35 mouse cellular contexts compared by ENCODE assay signal in the genomic region with DNA sequence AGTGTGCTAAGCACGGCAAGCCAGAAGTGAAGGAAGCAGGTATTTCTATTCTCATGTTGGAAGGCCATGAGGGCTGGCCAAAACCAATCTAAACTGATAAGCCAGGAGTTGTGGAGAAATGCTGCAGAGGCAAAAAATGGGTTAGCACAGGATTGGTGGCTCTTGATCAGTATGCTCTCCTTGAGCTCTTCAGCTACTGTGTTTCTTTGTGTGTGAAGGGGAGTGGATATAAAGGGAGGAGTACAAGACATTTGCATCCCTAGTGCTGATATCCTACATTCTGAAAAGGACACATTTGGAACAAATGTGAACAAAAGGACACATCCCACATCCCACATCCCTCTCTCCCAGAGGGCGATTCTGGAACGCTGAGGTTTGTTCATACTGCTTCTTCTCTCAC. TPM values are rescaled to one million over a fixed set of nuclear protein-coding genes. Genes with fewer than 3 reads are reported as not detected.
"Had no signal": no experiment of that assay in that cellular context is flagged by ENCODE, and none has a peak within 500 bp of the region (broad histone marks: within the 10 kb centered on the region; RNA-seq: fewer than 3 reads in every experiment).

Gene Etd (plus strand): TSS at position 301 of the 400 bp plus-strand sequence.

- H3K4me1 ChIP-seq: embryonic facial prominence, embryonic 10.5 days; embryonic facial prominence, embryonic 12.5 days; embryonic facial prominence, embryonic 13.5 days; embryonic facial prominence, embryonic 15.5 days; forebrain, embryonic 10.5 days; forebrain, embryonic 12.5 days; forebrain, embryonic 13.5 days; forebrain, embryonic 15.5 days had no signal

- H3K27me3 ChIP-seq: embryonic facial prominence, embryonic 12.5 days; embryonic facial prominence, embryonic 13.5 days; embryonic facial prominence, embryonic 15.5 days; forebrain, embryonic 12.5 days; forebrain, embryonic 13.5 days; forebrain, embryonic 15.5 days had no signal

- H3K27ac ChIP-seq: embryonic facial prominence, embryonic 10.5 days; embryonic facial prominence, embryonic 12.5 days; embryonic facial prominence, embryonic 13.5 days; embryonic facial prominence, embryonic 15.5 days; forebrain, embryonic 10.5 days; forebrain, embryonic 12.5 days; forebrain, embryonic 13.5 days; forebrain, embryonic 15.5 days; gastrocnemius, adult 2 months; heart, adult 2 months had no signal

- H3K36me3 ChIP-seq: embryonic facial prominence, embryonic 10.5 days; embryonic facial prominence, embryonic 12.5 days; embryonic facial prominence, embryonic 13.5 days; embryonic facial prominence, embryonic 15.5 days; forebrain, embryonic 10.5 days; forebrain, embryonic 12.5 days; forebrain, embryonic 15.5 days had no signal

- DNase-seq: cerebellum, adult 2 months; cerebellum, adult 8-10 months; cerebellum, adult 9-10 months; cerebellum, adult 9-11 months; cerebellum, postnatal 10 days; cerebellum, postnatal 14 days; cerebellum, postnatal 25 days; cerebellum, postnatal 36 days; embryo, embryonic 11 days; forebrain, postnatal 0 days; gastrocnemius, adult 2 months; gastrocnemius, postnatal 10 days; gastrocnemius, postnatal 14 days; gastrocnemius, postnatal 25 days; gastrocnemius, postnatal 36 days; heart, adult 11 months; heart, adult 18-20 months; heart, adult 2 months had no signal

- ATAC-seq: forebrain, embryonic 13.5 days; forebrain, embryonic 14.5 days; forebrain, embryonic 15.5 days; forebrain, embryonic 16.5 days; forebrain, postnatal 0 days had no signal

- H3K4me3 ChIP-seq: embryonic facial prominence, embryonic 10.5 days; embryonic facial prominence, embryonic 12.5 days; embryonic facial prominence, embryonic 13.5 days; embryonic facial prominence, embryonic 15.5 days; erythroblast, embryonic 14.5 days; forebrain, embryonic 10.5 days; forebrain, embryonic 12.5 days; forebrain, embryonic 13.5 days; forebrain, embryonic 15.5 days; gastrocnemius, adult 2 months; heart, adult 2 months had no signal

RNA-seq across cellular contexts. Expression of gene Etd, which starts in this region (rescaled TPM):
- polyA plus RNA-seq: cerebellum, adult 2 months; cortical plate, adult 2 months; embryonic facial prominence, embryonic 10.5 days; embryonic facial prominence, embryonic 11.5 days; embryonic facial prominence, embryonic 12.5 days; embryonic facial prominence, embryonic 13.5 days; embryonic facial prominence, embryonic 14.5 days; embryonic facial prominence, embryonic 15.5 days; erythroblast, embryonic 14.5 days; forebrain, embryonic 10.5 days; forebrain, embryonic 11.5 days; forebrain, embryonic 12.5 days; forebrain, embryonic 13.5 days; forebrain, embryonic 14.5 days; forebrain, embryonic 15.5 days; forebrain, embryonic 16.5 days; forebrain, postnatal 0 days; frontal cortex, adult 2 months; gonadal fat pad, adult 2 months; heart, adult 2 months had no signal
